Mouse (Mus musculus) spleen, postnatal 36 days (tissue): ENCODE results near the gene Foxb1.

Experiments
- DNase-seq, 2 experiments: peaks; one replicate each; pipeline ENCODE4 v3.0.0; 2022; ENCODE audit warnings: low spot score in 2 of 2, mixed read lengths in 1 of 2

Gene Foxb1

GRCm38 (mm10) chr9:69757254-69757653 lies 3.5 kb downstream of the Foxb1 start:
- DNase-seq, result no peak

GRCm38 (mm10) chr9:69756456-69756855 lies 4.3 kb downstream of the Foxb1 start:
- DNase-seq, result no peak

- DNase-seq, result no peak
Measured at GRCm38 (mm10) chr9:69756041-69756440, 4.7 kb downstream of the Foxb1 start.

GRCm38 (mm10) chr9:69755157-69755556 lies 5.6 kb downstream of the Foxb1 start:
- no peak for DNase-seq

GRCm38 (mm10) chr9:69754712-69755111 lies 6.0 kb downstream of the Foxb1 start:
- no peak for DNase-seq

GRCm38 (mm10) chr9:69754291-69754690 lies 6.4 kb downstream of the Foxb1 start:
- no peak for DNase-seq

- no peak for DNase-seq
Measured at GRCm38 (mm10) chr9:69747971-69748370, 12.8 kb downstream of the Foxb1 start.

GRCm38 (mm10) chr9:69728736-69729135 lies 32.0 kb downstream of the Foxb1 start:
- DNase-seq, result no peak

GRCm38 (mm10) chr9:69718431-69718830 lies 42.3 kb downstream of the Foxb1 start:
- no peak for DNase-seq

GRCm38 (mm10) chr9:69716364-69716763 lies 44.4 kb downstream of the Foxb1 start:
- no peak for DNase-seq

- no peak for DNase-seq
Measured at GRCm38 (mm10) chr9:69715445-69715844, 45.3 kb downstream of the Foxb1 start.

- no peak for DNase-seq
Measured at GRCm38 (mm10) chr9:69714346-69714745, 46.4 kb downstream of the Foxb1 start.

- DNase-seq, result no peak
Measured at GRCm38 (mm10) chr9:69713577-69714327, 47.0 kb downstream of the Foxb1 start.

- DNase-seq, result no peak
Measured at GRCm38 (mm10) chr9:69712714-69713525, 47.8 kb downstream of the Foxb1 start.
